Mouse (Mus musculus) intestine, postnatal 0 days (tissue): Measurements from ENCODE around the gene Smg6. TPM values are rescaled to one million over a fixed set of nuclear protein-coding genes. Genes with fewer than 3 reads are reported as not detected.

Experiments
- ATAC-seq: fragments of 200-750 bp; cut with Nextera tagmentation; 2 replicates; pipeline ENCODE4 v1.8.0; 2017; ENCODE audit warnings: mild to moderate bottlenecking, moderate TSS enrichment, moderate library complexity
- H3K27ac ChIP-seq: fragments of 300-500 bp; sonication (generic); 2 replicates; pipeline ENCODE4 v1.5.1; 2014; ENCODE audit warnings: mild to moderate bottlenecking, low read depth, low read length, moderate library complexity
- H3K27me3 ChIP-seq: fragments of 300-500 bp; sonication (generic); replicated peaks from 2 replicates; pipeline ENCODE4 v1.6.1; 2014; ENCODE audit warnings: low read length, mixed read lengths; ENCODE audit not compliant: control insufficient read depth, insufficient read depth
- H3K36me3 ChIP-seq: fragments of 300-500 bp; sonication (generic); 2 replicates; pipeline ENCODE4 v1.6.1; 2014; ENCODE audit warnings: mild to moderate bottlenecking, moderate library complexity; ENCODE audit not compliant: control insufficient read depth, insufficient read depth
- H3K4me1 ChIP-seq: fragments of 300-500 bp; sonication (generic); replicated peaks from 2 replicates; pipeline ENCODE4 v1.6.1; 2014; ENCODE audit warnings: antibody characterized with exemption, low read length, mixed read lengths; ENCODE audit not compliant: control insufficient read depth, insufficient read depth
- H3K4me2 ChIP-seq: fragments of 300-500 bp; sonication (generic); replicated peaks from 2 replicates; pipeline ENCODE4 v1.6.1; 2014; ENCODE audit warnings: low read depth, mild to moderate bottlenecking, moderate library complexity
- H3K4me3 ChIP-seq: fragments of 300-500 bp; sonication (generic); 2 replicates; pipeline ENCODE4 v1.5.1; 2014; ENCODE audit warnings: low read depth, low read length
- H3K9ac ChIP-seq: fragments of 300-500 bp; sonication (generic); 2 replicates; pipeline ENCODE4 v1.6.1; 2014; ENCODE audit warnings: mild to moderate bottlenecking, low read depth, low read length
- H3K9me3 ChIP-seq: fragments of 300-500 bp; sonication (generic); 2 replicates; pipeline ENCODE4 v1.6.1; 2016; ENCODE audit warnings: mixed run types; ENCODE audit not compliant: control insufficient read depth
- CTCF ChIP-seq: sonication (generic); IDR thresholded peaks from 2 replicates; pipeline ENCODE4 v1.5.1; 2016; ENCODE audit warnings: low read depth, mild to moderate bottlenecking, control low read depth, antibody characterized with exemption, moderate library complexity
- WGBS: fragments of 180-500 bp; shearing (Covaris S2); extraction: QIAGEN DNeasy Blood & Tissue Kit; methylation state at CpG from one replicate; pipeline ENCODE4 v1.1.7; 2014; 5-methylcytosine and 5-hydroxymethylcytosine counted together
- polyA plus RNA-seq: library from polyadenylated mRNA; unstranded; fragments of >200 nt; fragmentation: Nextera tagmentation; extraction: Ambion mirVana; gene quantifications from 2 replicates; pipeline ENCODE4 v1.2.1, GENCODE M21; 2015

Gene Smg6
- polyA plus RNA-seq, 1 experiment from 2014 or later = 6.5 TPM

DNA sequence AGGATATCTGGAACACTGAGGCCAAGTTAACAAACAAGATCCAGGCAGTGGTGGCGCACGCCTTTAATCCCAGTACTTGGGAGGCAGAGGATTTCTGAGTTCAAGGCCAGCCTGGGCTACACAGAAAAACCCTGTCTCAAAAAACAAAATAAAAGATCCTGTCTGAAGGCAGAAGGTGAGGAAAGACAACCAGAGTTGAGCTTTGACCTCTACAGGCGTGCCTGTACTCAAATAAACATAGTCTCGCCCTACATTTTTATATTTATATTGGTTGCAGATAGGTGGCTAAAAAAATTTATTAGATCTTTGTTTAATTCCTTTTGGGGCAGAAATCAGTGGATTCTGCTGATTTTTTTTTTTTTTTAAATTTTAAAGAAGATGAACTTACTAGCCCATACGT is 23.2 kb upstream of the Smg6 start:
- H3K27ac ChIP-seq = peak overlapping the region; percentile 77
- no peak for ATAC-seq
- TF ChIP-seq CTCF = no peak

GRCm38 (mm10) chr11:74907850-74908249 is 17.8 kb upstream of the Smg6 start:
- ATAC-seq = no peak
- Histone ChIP-seq H3K4me3 (no peak overlapping the region), H3K27me3 (no peaks in the 10 kb centered on the region), H3K27ac (no peak overlapping the region), H3K4me2 (no peak overlapping the region), H3K9ac (no peak overlapping the region), H3K36me3 (peaks cover 67% of the 10 kb centered on the region), H3K9me3 (no peaks in the 10 kb centered on the region), H3K4me1 (no peaks in the 10 kb centered on the region)
- TF ChIP-seq CTCF = no peak
- 95% methylated on average over 6 of the region's 6 CpGs for WGBS

More for the DNA sequence above, 23.2 kb upstream of the Smg6 start:
- 68% methylated on average over 5 of the region's 5 CpGs for whole genome bisulfite sequencing
- peaks cover 68% of the 10 kb centered on the region for H3K36me3 ChIP-seq
- peak overlapping the region; percentile 40 for H3K4me2 ChIP-seq
- no peak overlapping the region for H3K9ac ChIP-seq
- H3K4me1 ChIP-seq = no peaks in the 10 kb centered on the region
- H3K27me3 ChIP-seq = no peaks in the 10 kb centered on the region
- H3K9me3 ChIP-seq = no peaks in the 10 kb centered on the region
- H3K4me3 ChIP-seq = no peak overlapping the region

- H3K9me3 ChIP-seq = no peaks in the 10 kb centered on the region
- no peaks in the 10 kb centered on the region for H3K27me3 ChIP-seq
- peaks cover 58% of the 10 kb centered on the region for H3K36me3 ChIP-seq
- ATAC-seq = no peak
- H3K27ac ChIP-seq = 0 out of 2 replicates have a peak overlapping the region, but pooled peaks have one; percentile 10
- no peak for TF ChIP-seq CTCF
- WGBS = 72% methylated on average over 12 of the region's 12 CpGs
- H3K9ac ChIP-seq = no peak overlapping the region
- no peaks in the 10 kb centered on the region for H3K4me1 ChIP-seq
- no peak overlapping the region for H3K4me2 ChIP-seq
- no peak overlapping the region for H3K4me3 ChIP-seq
Measured at GRCm38 (mm10) chr11:74908618-74909399, 16.8 kb upstream of the Smg6 start.

DNA sequence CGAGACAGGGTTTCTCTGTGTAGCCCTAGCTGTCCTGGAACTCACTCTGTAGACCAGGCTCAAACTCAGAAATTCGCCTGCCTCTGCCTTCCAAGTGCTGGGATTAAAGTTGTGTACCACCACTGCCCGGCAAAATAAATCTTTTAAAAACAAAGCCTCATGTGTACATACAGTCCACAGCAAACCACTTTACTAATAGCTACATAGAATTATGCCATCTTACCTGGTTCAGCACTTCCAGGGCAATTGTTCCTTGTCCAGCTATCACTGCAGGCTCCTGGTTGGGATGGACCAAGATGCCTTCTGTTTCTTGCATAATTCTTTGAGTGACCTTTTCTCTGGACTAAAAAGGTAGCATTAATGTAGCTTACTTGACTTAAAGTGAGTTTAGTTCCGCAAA is 15.6 kb upstream of the Smg6 start:
- no peak for ATAC-seq
- peaks cover 46% of the 10 kb centered on the region for H3K36me3 ChIP-seq
- 85% methylated on average over 4 of the region's 4 CpGs for WGBS

GRCm38 (mm10) chr11:74912492-74912891 is 13.1 kb upstream of the Smg6 start:
- 70% methylated on average over 3 of the region's 3 CpGs for WGBS
- no peak for ATAC-seq

More for the DNA sequence above, 15.6 kb upstream of the Smg6 start:
- H3K4me3 ChIP-seq = no peak overlapping the region
- no peaks in the 10 kb centered on the region for H3K4me1 ChIP-seq
- H3K4me2 ChIP-seq = no peak overlapping the region
- H3K27me3 ChIP-seq = no peaks in the 10 kb centered on the region
- no peak overlapping the region for H3K9ac ChIP-seq
- no peak overlapping the region for H3K27ac ChIP-seq
- no peak for TF ChIP-seq CTCF
- H3K9me3 ChIP-seq = no peaks in the 10 kb centered on the region

GRCm38 (mm10) chr11:74919249-74919648 is 6.4 kb upstream of the Smg6 start:
- Histone ChIP-seq H3K9ac (no peak overlapping the region), H3K4me3 (no peak overlapping the region), H3K9me3 (no peaks in the 10 kb centered on the region), H3K27me3 (no peaks in the 10 kb centered on the region), H3K27ac (no peak overlapping the region), H3K4me2 (no peak overlapping the region), H3K36me3 (peaks cover 10% of the 10 kb centered on the region), H3K4me1 (no peaks in the 10 kb centered on the region)
- TF ChIP-seq CTCF = no peak
- no peak for ATAC-seq
- 68% methylated on average over 6 of the region's 6 CpGs for whole genome bisulfite sequencing

More at GRCm38 (mm10) chr11:74912492-74912891, 13.1 kb upstream of the Smg6 start:
- H3K9ac ChIP-seq = no peak overlapping the region
- H3K36me3 ChIP-seq = peaks cover 22% of the 10 kb centered on the region
- H3K4me1 ChIP-seq = no peaks in the 10 kb centered on the region
- H3K4me3 ChIP-seq = no peak overlapping the region
- no peak overlapping the region for H3K4me2 ChIP-seq
- no peak for TF ChIP-seq CTCF
- H3K9me3 ChIP-seq = no peaks in the 10 kb centered on the region
- no peak overlapping the region for H3K27ac ChIP-seq
- no peaks in the 10 kb centered on the region for H3K27me3 ChIP-seq
